In the genomic region with DNA sequence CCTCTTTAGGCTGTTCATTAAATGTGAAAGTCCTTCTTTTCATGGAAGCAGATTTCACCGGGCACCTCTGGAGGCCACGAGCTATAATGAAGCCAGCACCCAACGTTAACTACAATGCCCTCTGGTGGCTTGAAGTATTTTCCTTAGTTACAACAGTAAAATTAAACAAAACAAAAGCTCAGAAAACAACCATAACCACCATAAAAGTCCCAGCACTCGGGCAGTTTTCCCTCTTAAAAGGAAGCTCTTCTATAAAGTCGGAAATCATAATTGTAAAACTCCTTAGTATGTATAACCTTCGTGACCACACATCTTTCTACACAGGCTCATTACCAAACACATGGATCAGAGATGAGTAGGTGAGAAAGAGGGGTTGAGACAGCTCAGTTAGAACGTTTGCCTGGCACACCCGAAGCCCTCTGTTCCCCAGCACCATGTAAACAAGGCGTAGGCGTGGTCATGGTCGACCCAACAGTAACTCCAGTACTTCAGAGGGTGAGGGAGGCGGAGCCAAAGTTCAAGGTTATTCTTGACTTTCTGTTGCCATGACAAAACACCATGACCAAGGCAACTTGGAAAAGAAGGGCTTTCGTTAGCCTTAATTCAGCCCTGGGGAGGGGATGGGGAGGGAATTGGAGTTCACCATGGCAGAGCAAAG, we compare ENCODE assay signal across 8 mouse cellular contexts. TPM values are rescaled to one million over a fixed set of nuclear protein-coding genes. Genes with fewer than 3 reads are reported as not detected.
DNase-seq lines count a peak whose midpoint lies in the region; ATAC-seq lines count a peak whose summit lies in the region.

No protein-coding gene starts in this region.

- DNase-seq in cerebellum, adult 9-10 months = peak; percentile 12
- no peak for DNase-seq in cerebellum, postnatal 36 days
- peak; percentile 65 for DNase-seq in midbrain, embryonic 14.5 days
- DNase-seq in midbrain, embryonic 10.5 days (ENCODE audit: low spot score) = no peak
- no peak for DNase-seq in frontal cortex, postnatal 36 days (ENCODE audit: low spot score in 2 of 2)
- DNase-seq in forebrain, embryonic 14.5 days (ENCODE audit: low spot score) = no peak

- ATAC-seq in midbrain, embryonic 14.5 days (ENCODE audit: low FRiP score, low TSS enrichment) = no peak
- ATAC-seq in kidney, embryonic 14.5 days (ENCODE audit: low FRiP score, low TSS enrichment) = 0 out of 2 replicates have a peak, but pooled peaks have one; percentile 16
- peak; percentile 23; the same call in 1 of the 2 replicates for ATAC-seq in stomach, embryonic 14.5 days (ENCODE audit: insufficient number of reproducible peaks, insufficient read depth, low FRiP score, low read depth)
- ATAC-seq in forebrain, embryonic 14.5 days = no peak

- no peaks in the 10 kb centered on the region for H3K4me1 ChIP-seq in midbrain, embryonic 14.5 days (ENCODE audit: control insufficient read depth, insufficient read depth, low read length)
- no peaks in the 10 kb centered on the region for H3K4me1 ChIP-seq in midbrain, embryonic 10.5 days
- peaks cover 8% of the 10 kb centered on the region for H3K4me1 ChIP-seq in kidney, embryonic 14.5 days (ENCODE audit: control insufficient read depth, insufficient read depth, low read length)
- H3K4me1 ChIP-seq in stomach, embryonic 14.5 days (ENCODE audit: control insufficient read depth, insufficient read depth, low read length) = 0 out of 2 replicates have a peak, but pooled peaks cover 6% of the 10 kb centered on the region
- 0 out of 2 replicates have a peak, but pooled peaks cover 2% of the 10 kb centered on the region for H3K4me1 ChIP-seq in forebrain, embryonic 14.5 days (ENCODE audit: control insufficient read depth, insufficient read depth, low read length)

- 71% methylated on average over 13 of the region's 13 CpGs for WGBS in midbrain, embryonic 14.5 days
- 76% methylated on average over 13 of the region's 13 CpGs for WGBS in midbrain, embryonic 10.5 days
- 56% methylated on average over 13 of the region's 13 CpGs for WGBS in kidney, embryonic 14.5 days
- 63% methylated on average over 13 of the region's 13 CpGs for WGBS in stomach, embryonic 14.5 days
- WGBS in forebrain, embryonic 14.5 days = 73% methylated on average over 13 of the region's 13 CpGs

- no peaks in the 10 kb centered on the region for H3K9me3 ChIP-seq in midbrain, embryonic 14.5 days (ENCODE audit: control insufficient read depth, low read length)
- H3K9me3 ChIP-seq in midbrain, embryonic 10.5 days (replicated peaks) = no peaks in the 10 kb centered on the region
- no peaks in the 10 kb centered on the region for H3K9me3 ChIP-seq in kidney, embryonic 14.5 days (ENCODE audit: control insufficient read depth, low read length)
- H3K9me3 ChIP-seq in stomach, embryonic 14.5 days (ENCODE audit: control insufficient read depth, low read depth, low read length) = no peaks in the 10 kb centered on the region
- no peaks in the 10 kb centered on the region for H3K9me3 ChIP-seq in forebrain, embryonic 14.5 days (replicated peaks; ENCODE audit: control insufficient read depth, low read length)

- H3K27me3 ChIP-seq in midbrain, embryonic 14.5 days (ENCODE audit: control insufficient read depth, insufficient read depth, low read length) = no peaks in the 10 kb centered on the region
- H3K27me3 ChIP-seq in midbrain, embryonic 10.5 days (ENCODE audit: low read depth, poor library complexity, severe bottlenecking) = no peaks in the 10 kb centered on the region
- H3K27me3 ChIP-seq in kidney, embryonic 14.5 days (ENCODE audit: control insufficient read depth, insufficient read depth, low read length) = no peaks in the 10 kb centered on the region
- H3K27me3 ChIP-seq in stomach, embryonic 14.5 days (ENCODE audit: control insufficient read depth, insufficient read depth, low read length) = no peaks in the 10 kb centered on the region
- no peaks in the 10 kb centered on the region for H3K27me3 ChIP-seq in forebrain, embryonic 14.5 days (replicated peaks; ENCODE audit: control insufficient read depth, insufficient read depth, low read length)

- no peaks in the 10 kb centered on the region for H3K36me3 ChIP-seq in midbrain, embryonic 14.5 days (ENCODE audit: control insufficient read depth, insufficient read depth, low read length)
- no peaks in the 10 kb centered on the region for H3K36me3 ChIP-seq in midbrain, embryonic 10.5 days
- H3K36me3 ChIP-seq in kidney, embryonic 14.5 days (ENCODE audit: control insufficient read depth, insufficient read depth, low read length) = no peaks in the 10 kb centered on the region
- no peaks in the 10 kb centered on the region for H3K36me3 ChIP-seq in stomach, embryonic 14.5 days (ENCODE audit: control insufficient read depth, insufficient read depth, low read length)
- H3K36me3 ChIP-seq in forebrain, embryonic 14.5 days (ENCODE audit: control insufficient read depth, insufficient read depth, low read length) = no peaks in the 10 kb centered on the region

- no peak overlapping the region for H3K4me2 ChIP-seq in midbrain, embryonic 14.5 days (ENCODE audit: low read length)
- no peak overlapping the region for H3K4me2 ChIP-seq in kidney, embryonic 14.5 days (replicated peaks; ENCODE audit: low read depth, low read length)
- no peak overlapping the region for H3K4me2 ChIP-seq in stomach, embryonic 14.5 days (replicated peaks; ENCODE audit: low read depth, low read length)
- no peak overlapping the region for H3K4me2 ChIP-seq in forebrain, embryonic 14.5 days (ENCODE audit: low read length)

- no peak overlapping the region for H3K9ac ChIP-seq in midbrain, embryonic 14.5 days (replicated peaks; ENCODE audit: low read length)
- no peak overlapping the region; the same call in 1 of the 2 replicates for H3K9ac ChIP-seq in kidney, embryonic 14.5 days (ENCODE audit: low read depth, low read length)
- H3K9ac ChIP-seq in stomach, embryonic 14.5 days (replicated peaks; ENCODE audit: low read depth, low read length) = no peak overlapping the region
- H3K9ac ChIP-seq in forebrain, embryonic 14.5 days (ENCODE audit: low read length) = no peak overlapping the region

- H3K27ac ChIP-seq in midbrain, embryonic 14.5 days (replicated peaks; ENCODE audit: low read depth, low read length) = no peak overlapping the region
- H3K27ac ChIP-seq in midbrain, embryonic 10.5 days (replicated peaks) = no peak overlapping the region
- no peak overlapping the region for H3K27ac ChIP-seq in kidney, embryonic 14.5 days (ENCODE audit: low read depth, low read length)
- H3K27ac ChIP-seq in stomach, embryonic 14.5 days (ENCODE audit: low read length) = no peak overlapping the region
- H3K27ac ChIP-seq in forebrain, embryonic 14.5 days (ENCODE audit: low read depth, low read length) = no peak overlapping the region

- no peak overlapping the region for H3K4me3 ChIP-seq in midbrain, embryonic 14.5 days (replicated peaks; ENCODE audit: low read depth, low read length)
- no peak overlapping the region for H3K4me3 ChIP-seq in midbrain, embryonic 10.5 days
- H3K4me3 ChIP-seq in kidney, embryonic 14.5 days (ENCODE audit: low read length) = no peak overlapping the region
- H3K4me3 ChIP-seq in stomach, embryonic 14.5 days (ENCODE audit: low read depth, low read length) = no peak overlapping the region
- no peak overlapping the region for H3K4me3 ChIP-seq in forebrain, embryonic 14.5 days (ENCODE audit: low read depth, low read length)

RNA-seq across cellular contexts. Expression of gene Slc25a17, which starts 58.3 kb away (rescaled TPM):
- 151 and 153 TPM in 2 replicates for polyA plus RNA-seq in midbrain, embryonic 14.5 days (2014; fragmentation: Nextera tagmentation; extraction: Ambion mirVana)
- polyA plus RNA-seq in midbrain, embryonic 10.5 days (2016; fragmentation: Nextera tagmentation; extraction: Ambion mirVana) = 91.3 and 107 TPM in 2 replicates
- polyA plus RNA-seq in kidney, embryonic 14.5 days (2014; fragmentation: Nextera tagmentation; extraction: Ambion mirVana) = 117 and 127 TPM in 2 replicates
- polyA plus RNA-seq in stomach, embryonic 14.5 days (2014; fragmentation: Nextera tagmentation; extraction: Ambion mirVana) = 110 and 114 TPM in 2 replicates
- 152 and 153 TPM in 2 replicates for polyA plus RNA-seq in forebrain, embryonic 14.5 days (2014; fragmentation: Nextera tagmentation; extraction: Ambion mirVana)

Comparison
In these comparisons a context has a peak if more than half of its experiments do, and no peak if none do; other contexts are left out.
1. DNase-seq: peak in cerebellum, adult 9-10 months (single experiment) and midbrain, embryonic 14.5 days (single experiment); none in cerebellum, postnatal 36 days (0 of 2), midbrain, embryonic 10.5 days (single experiment), frontal cortex, postnatal 36 days (0 of 2) and forebrain, embryonic 14.5 days (single experiment).
2. ATAC-seq: peak in kidney, embryonic 14.5 days (single experiment) and stomach, embryonic 14.5 days (single experiment); none in midbrain, embryonic 14.5 days (single experiment) and forebrain, embryonic 14.5 days (single experiment).